Mouse (Mus musculus): ENCODE data around the gene 1520401A03Rik.

The 1520401A03Rik gene

GRCm38 (mm10) chr17:23671519-23671918 is 51.1 kb downstream of the 1520401A03Rik start:
- in situ Hi-C loops (cut with MboI): no loop called here

GRCm38 (mm10) chr17:23670516-23671074 is 52.0 kb downstream of the 1520401A03Rik start:
- in situ Hi-C loops (cut with MboI): no loop called here

GRCm38 (mm10) chr17:23665511-23665910 is 57.1 kb downstream of the 1520401A03Rik start:
- in situ Hi-C loops (cut with MboI): loop anchor here (5.0 kb wide), 1 partner anchor 52 kb away; no protein-coding TSS in a partner anchor

GRCm38 (mm10) chr17:23664556-23665021 is 58.0 kb downstream of the 1520401A03Rik start:
- in situ Hi-C loops (cut with MboI): loop anchor here (5.0 kb wide), 1 partner anchor 53 kb away; no protein-coding TSS in a partner anchor

GRCm38 (mm10) chr17:23661526-23661925 is 61.1 kb downstream of the 1520401A03Rik start:
- in situ Hi-C loops (cut with MboI): no loop called here

- in situ Hi-C loops (cut with MboI): no loop called here
Observed at GRCm38 (mm10) chr17:23660876-23661200, 61.7 kb downstream of the 1520401A03Rik start.

GRCm38 (mm10) chr17:23660117-23660875 is 62.3 kb downstream of the 1520401A03Rik start, which contains the start of gene Bicdl2:
Gene Bicdl2, plus strand, starts transcription at chr17:23660506.
- in situ Hi-C loops (cut with MboI): no loop called here

GRCm38 (mm10) chr17:23658450-23658849 is 64.1 kb downstream of the 1520401A03Rik start:
- in situ Hi-C loops (cut with MboI): no loop called here
